Mouse (Mus musculus): ENCODE results near the gene BC005537. TPM values are rescaled to one million over a fixed set of nuclear protein-coding genes. Genes with fewer than 3 reads are reported as not detected.

Gene BC005537
- polyA plus RNA-seq (2014; fragmentation: Nextera tagmentation; extraction: Ambion mirVana): 11.1 and 19.2 TPM in 2 replicates

DNA sequence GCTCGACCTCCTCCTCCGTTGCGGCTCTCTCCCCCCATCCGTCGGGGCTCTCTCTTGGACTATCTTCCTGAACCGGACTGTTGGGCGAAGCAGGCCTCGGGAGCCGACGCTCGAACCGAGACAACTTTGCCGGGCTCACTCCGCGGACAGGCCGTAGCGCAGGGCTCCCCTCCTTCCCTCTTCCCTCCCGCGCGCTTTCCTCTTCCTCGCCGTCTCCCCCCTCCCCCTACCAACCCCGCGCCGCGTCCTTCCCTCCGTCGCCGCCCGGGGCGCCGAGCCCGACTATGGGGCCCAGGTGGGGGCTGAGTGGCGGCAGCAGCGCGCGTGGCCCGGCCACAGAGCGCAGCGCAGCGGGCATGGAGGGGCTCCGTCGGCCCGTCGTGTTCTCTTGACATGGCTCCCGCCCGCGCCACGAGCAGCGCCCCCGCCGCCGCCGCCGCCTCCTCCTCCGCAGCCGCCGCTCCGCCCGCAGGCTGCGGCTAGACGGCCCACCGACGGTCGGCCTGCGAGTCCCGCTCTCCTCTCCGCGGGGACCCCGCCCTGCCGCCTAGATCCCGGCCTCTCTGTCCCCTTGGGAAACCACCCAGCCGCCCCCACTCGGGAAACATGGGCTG is at the start of gene BC005537:
TSS of gene BC005537 (plus strand) at position 350 of the 614 bp plus-strand sequence.
- no peaks in the 10 kb centered on the region for H3K27me3 ChIP-seq (ENCODE audit: control insufficient read depth, insufficient read depth, low read length)
- H3K9me3 ChIP-seq (replicated peaks; ENCODE audit: control insufficient read depth, low read length): no peaks in the 10 kb centered on the region
- WGBS (ENCODE audit: insufficient replicate concordance): under 1% methylated on average over 54 of the region's 74 CpGs
- H3K4me1 ChIP-seq (ENCODE audit: control insufficient read depth, insufficient read depth, low read length): peaks cover 4% of the 10 kb centered on the region; the same call in 1 of the 2 replicates
- H3K4me3 ChIP-seq (ENCODE audit: low read depth, low read length): peak within 1 kb of the TSS; percentile 94
- ATAC-seq (replicated peaks; ENCODE audit: insufficient number of reproducible peaks, low FRiP score, low TSS enrichment): peak; percentile 55
- no peaks in the 10 kb centered on the region for H3K36me3 ChIP-seq (ENCODE audit: control insufficient read depth, insufficient read depth, low read length)
- peak within 1 kb of the TSS; percentile 90 for H3K4me2 ChIP-seq
- peak within 1 kb of the TSS; percentile 99 for H3K27ac ChIP-seq (ENCODE audit: low read depth, low read length)
- H3K9ac ChIP-seq (ENCODE audit: low read depth, low read length): peak within 1 kb of the TSS; percentile 97

DNA sequence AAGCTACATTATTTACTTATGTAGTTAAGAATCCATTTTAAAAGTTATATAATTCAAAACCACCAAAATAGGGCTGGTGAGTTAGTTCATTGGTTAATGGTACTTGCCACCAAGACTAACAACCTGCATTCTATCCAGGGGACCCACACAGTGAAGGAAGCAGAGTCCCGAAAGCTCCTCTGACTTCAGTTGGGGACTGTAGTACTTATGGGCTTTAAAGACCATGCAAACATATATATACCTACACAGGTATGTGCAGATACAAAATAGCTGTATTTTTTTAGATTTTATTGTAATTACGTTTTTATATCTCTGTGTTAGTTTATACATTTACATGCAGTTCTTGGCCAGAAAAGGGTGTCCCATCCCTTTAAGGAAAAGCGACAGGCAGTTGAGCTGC is 44.7 kb upstream of the BC005537 start:
- peaks cover 28% of the 10 kb centered on the region for H3K36me3 ChIP-seq (ENCODE audit: control insufficient read depth, insufficient read depth, low read length)
- no peak overlapping the region for H3K9ac ChIP-seq (ENCODE audit: low read depth, low read length)
- no peak overlapping the region for H3K27ac ChIP-seq (ENCODE audit: low read depth, low read length)
- H3K4me3 ChIP-seq (ENCODE audit: low read depth, low read length): no peak overlapping the region
- 91% methylated on average over 3 of the region's 3 CpGs for WGBS (ENCODE audit: insufficient replicate concordance)
- no peaks in the 10 kb centered on the region for H3K9me3 ChIP-seq (replicated peaks; ENCODE audit: control insufficient read depth, low read length)
- H3K27me3 ChIP-seq (ENCODE audit: control insufficient read depth, insufficient read depth, low read length): no peaks in the 10 kb centered on the region
- 0 out of 2 replicates have a peak, but pooled peaks cover 3% of the 10 kb centered on the region for H3K4me1 ChIP-seq (ENCODE audit: control insufficient read depth, insufficient read depth, low read length)
- ATAC-seq (replicated peaks; ENCODE audit: insufficient number of reproducible peaks, low FRiP score, low TSS enrichment): no peak
- H3K4me2 ChIP-seq: no peak overlapping the region

DNA sequence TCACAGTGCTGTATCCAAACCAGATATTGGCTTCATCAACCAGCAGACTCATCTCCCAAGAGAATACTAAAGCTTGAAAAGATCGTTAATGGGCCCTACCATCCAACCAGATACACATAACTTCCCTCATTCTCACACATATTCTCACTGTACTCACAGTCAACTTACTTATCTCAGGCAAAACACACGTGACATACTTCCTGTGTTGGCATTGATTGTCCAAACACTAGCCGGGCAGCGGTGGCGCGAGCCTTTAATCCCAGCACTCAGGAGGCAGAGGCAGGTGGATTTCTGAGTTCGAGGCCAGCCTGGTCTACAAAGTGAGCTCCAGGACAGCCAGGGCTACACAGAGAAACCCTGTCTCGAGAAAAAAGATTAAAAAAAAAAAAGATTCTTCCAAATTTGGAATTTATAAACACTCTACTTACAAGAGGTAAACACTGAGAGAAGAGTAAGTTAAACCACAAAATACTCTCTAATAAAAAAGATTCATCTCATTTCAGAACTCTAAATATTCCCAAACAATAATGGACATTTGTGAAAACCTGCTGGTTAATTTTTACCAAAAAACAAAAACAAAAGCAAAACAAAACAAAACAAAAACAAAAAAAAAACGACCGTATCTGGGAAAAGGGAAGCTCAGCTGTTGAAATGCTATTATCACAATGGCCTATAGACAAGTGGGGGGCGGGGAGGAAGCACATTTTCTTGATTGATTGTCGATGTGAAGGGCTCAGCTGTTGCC is 43.5 kb upstream of the BC005537 start:
- 82% methylated on average over 12 of the region's 12 CpGs for WGBS (ENCODE audit: insufficient replicate concordance)
- H3K9ac ChIP-seq (ENCODE audit: low read depth, low read length): no peak overlapping the region
- no peak overlapping the region for H3K27ac ChIP-seq (ENCODE audit: low read depth, low read length)
- no peak overlapping the region for H3K4me2 ChIP-seq
- H3K9me3 ChIP-seq (replicated peaks; ENCODE audit: control insufficient read depth, low read length): no peaks in the 10 kb centered on the region
- peaks cover 6% of the 10 kb centered on the region; the same call in 1 of the 2 replicates for H3K4me1 ChIP-seq (ENCODE audit: control insufficient read depth, insufficient read depth, low read length)
- ATAC-seq (replicated peaks; ENCODE audit: insufficient number of reproducible peaks, low FRiP score, low TSS enrichment): no peak
- H3K4me3 ChIP-seq (ENCODE audit: low read depth, low read length): no peak overlapping the region
- H3K36me3 ChIP-seq (ENCODE audit: control insufficient read depth, insufficient read depth, low read length): peaks cover 25% of the 10 kb centered on the region
- H3K27me3 ChIP-seq (ENCODE audit: control insufficient read depth, insufficient read depth, low read length): no peaks in the 10 kb centered on the region

DNA sequence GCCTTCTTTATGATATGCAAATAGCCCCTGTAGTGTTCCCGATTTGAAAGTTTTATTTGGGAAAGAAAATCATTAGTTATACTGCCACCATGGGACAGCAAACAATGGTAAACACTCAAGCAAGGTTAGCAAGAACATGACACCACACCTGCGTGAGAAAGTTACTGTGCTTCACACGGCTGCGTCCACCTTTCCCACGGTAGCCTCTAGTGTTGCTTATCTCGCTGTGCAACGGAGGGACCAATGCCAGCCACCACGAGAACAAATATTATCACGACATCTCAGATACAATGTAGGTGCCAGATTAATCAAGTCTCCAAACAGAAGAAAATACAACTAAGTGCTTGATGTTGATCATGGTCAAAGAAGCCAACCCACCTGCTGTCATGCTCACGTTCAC is 42.0 kb upstream of the BC005537 start:
- no peak overlapping the region for H3K4me3 ChIP-seq (ENCODE audit: low read depth, low read length)
- H3K4me2 ChIP-seq: no peak overlapping the region
- no peak overlapping the region for H3K9ac ChIP-seq (ENCODE audit: low read depth, low read length)
- H3K9me3 ChIP-seq (replicated peaks; ENCODE audit: control insufficient read depth, low read length): no peaks in the 10 kb centered on the region
- ATAC-seq (replicated peaks; ENCODE audit: insufficient number of reproducible peaks, low FRiP score, low TSS enrichment): no peak
- H3K4me1 ChIP-seq (ENCODE audit: control insufficient read depth, insufficient read depth, low read length): peaks cover 6% of the 10 kb centered on the region; the same call in 1 of the 2 replicates
- 86% methylated on average over 10 of the region's 10 CpGs for WGBS (ENCODE audit: insufficient replicate concordance)
- no peak overlapping the region for H3K27ac ChIP-seq (ENCODE audit: low read depth, low read length)
- H3K36me3 ChIP-seq (ENCODE audit: control insufficient read depth, insufficient read depth, low read length): peaks cover 17% of the 10 kb centered on the region
- no peaks in the 10 kb centered on the region for H3K27me3 ChIP-seq (ENCODE audit: control insufficient read depth, insufficient read depth, low read length)

DNA sequence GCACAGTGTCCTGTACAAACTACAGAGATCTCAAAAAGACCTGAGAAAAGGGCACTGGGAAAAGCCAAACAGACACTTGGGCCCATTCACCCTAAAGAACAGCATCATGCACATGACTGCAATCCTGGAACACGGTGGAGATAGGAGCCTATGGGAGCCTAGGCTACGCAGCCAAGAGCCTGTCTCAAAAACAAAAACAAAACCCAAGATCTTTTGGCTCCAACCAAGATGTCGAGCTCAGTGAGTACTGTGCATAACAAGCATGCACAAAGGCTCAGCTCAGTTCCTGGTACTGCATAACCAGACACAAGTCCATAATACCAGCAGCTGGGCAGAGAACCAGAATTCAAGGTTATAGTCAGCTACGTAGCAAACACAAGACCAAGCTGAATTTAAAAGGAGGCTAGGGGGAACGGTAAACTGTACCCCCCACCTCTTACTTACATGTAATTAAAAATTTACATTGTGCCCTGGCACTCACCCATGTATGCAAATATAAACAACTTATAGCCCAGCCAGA is 41.0 kb upstream of the BC005537 start:
- H3K4me2 ChIP-seq: peak overlapping the region; percentile 58
- H3K9ac ChIP-seq (ENCODE audit: low read depth, low read length): peak overlapping the region; percentile 91
- peaks cover 17% of the 10 kb centered on the region for H3K36me3 ChIP-seq (ENCODE audit: control insufficient read depth, insufficient read depth, low read length)
- H3K4me1 ChIP-seq (ENCODE audit: control insufficient read depth, insufficient read depth, low read length): peaks cover 6% of the 10 kb centered on the region; the same call in 1 of the 2 replicates
- ATAC-seq (replicated peaks; ENCODE audit: insufficient number of reproducible peaks, low FRiP score, low TSS enrichment): no peak
- WGBS (ENCODE audit: insufficient replicate concordance): 70% methylated on average over 5 of the region's 5 CpGs
- no peaks in the 10 kb centered on the region for H3K27me3 ChIP-seq (ENCODE audit: control insufficient read depth, insufficient read depth, low read length)
- peak overlapping the region; percentile 85 for H3K4me3 ChIP-seq (ENCODE audit: low read depth, low read length)
- H3K9me3 ChIP-seq (replicated peaks; ENCODE audit: control insufficient read depth, low read length): no peaks in the 10 kb centered on the region
- no peak overlapping the region for H3K27ac ChIP-seq (ENCODE audit: low read depth, low read length)

DNA sequence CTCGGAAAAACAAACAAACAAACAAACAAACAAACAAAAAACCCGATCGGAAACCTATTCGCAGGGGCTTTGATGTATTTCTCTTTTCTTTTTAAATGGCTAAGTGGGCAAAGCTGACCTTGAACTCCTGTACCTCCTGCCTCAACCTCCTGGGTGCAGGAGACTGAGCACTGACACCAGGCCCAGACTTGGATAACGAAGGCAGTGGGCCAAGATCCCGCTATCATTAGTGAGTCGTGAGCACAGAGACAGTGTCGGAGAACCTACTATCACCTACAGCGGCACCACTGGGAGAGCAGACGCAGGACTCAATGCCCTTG is 40.4 kb upstream of the BC005537 start:
- ATAC-seq (replicated peaks; ENCODE audit: insufficient number of reproducible peaks, low FRiP score, low TSS enrichment): no peak
- 3% methylated on average over 10 of the region's 10 CpGs for WGBS (ENCODE audit: insufficient replicate concordance)

DNA sequence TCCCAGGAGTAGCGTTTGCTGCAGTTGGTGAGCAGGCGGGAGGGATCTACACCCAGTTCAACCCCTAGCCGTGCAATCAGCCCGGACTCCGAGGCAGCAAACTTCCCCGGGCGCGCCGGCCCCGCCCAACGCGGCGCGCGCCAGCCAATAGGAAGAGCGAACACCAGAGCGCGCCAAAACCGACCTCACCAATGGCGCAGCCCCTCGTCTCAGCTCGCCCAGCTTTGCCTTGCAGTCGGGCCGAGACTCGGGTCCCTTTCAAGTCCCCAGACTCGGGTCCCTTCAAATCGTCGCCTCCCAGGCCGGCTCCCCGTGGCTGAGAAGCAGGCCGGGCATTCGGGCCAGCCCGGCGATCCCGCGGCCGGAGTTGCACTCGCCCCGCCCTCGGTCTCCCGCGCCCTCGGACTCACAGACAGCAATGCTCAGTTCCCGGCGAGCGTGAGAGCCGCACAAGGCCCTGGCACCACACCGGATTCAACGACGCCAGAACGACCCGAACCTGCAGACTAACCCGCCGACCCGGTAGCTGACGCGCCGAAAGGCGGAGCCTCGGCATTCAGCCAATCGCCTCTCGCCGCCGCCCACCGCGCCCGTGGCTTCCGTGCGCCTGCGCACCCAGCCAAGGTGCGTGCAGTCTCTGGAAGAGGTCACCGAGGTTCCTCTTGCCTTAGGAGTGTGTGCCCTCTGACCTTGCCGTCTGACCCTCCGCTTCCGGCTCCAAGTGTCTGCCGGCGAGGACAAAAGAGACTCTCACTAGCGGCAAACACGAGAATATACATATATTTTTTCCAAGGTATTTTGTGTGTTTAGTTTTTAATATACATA is 39.8 kb upstream of the BC005537 start, which contains the start of gene Gmnn:
TSS of gene Gmnn (minus strand) at position 521 of the 825 bp plus-strand sequence.
- Histone ChIP-seq H3K9ac (ENCODE audit: low read depth, low read length) (peak within 1 kb of the TSS; percentile 91), H3K4me1 (ENCODE audit: control insufficient read depth, insufficient read depth, low read length) (peaks cover 6% of the 10 kb centered on the region; the same call in 1 of the 2 replicates), H3K27me3 (ENCODE audit: control insufficient read depth, insufficient read depth, low read length) (no peaks in the 10 kb centered on the region), H3K4me2 (peak within 1 kb of the TSS; percentile 58), H3K4me3 (ENCODE audit: low read depth, low read length) (peak within 1 kb of the TSS; percentile 85), H3K27ac (ENCODE audit: low read depth, low read length) (peak within 1 kb of the TSS; percentile 97), H3K36me3 (ENCODE audit: control insufficient read depth, insufficient read depth, low read length) (peaks cover 13% of the 10 kb centered on the region), H3K9me3 (replicated peaks; ENCODE audit: control insufficient read depth, low read length) (no peaks in the 10 kb centered on the region)
- under 1% methylated on average over 79 of the region's 79 CpGs for WGBS (ENCODE audit: insufficient replicate concordance)
- ATAC-seq (replicated peaks; ENCODE audit: insufficient number of reproducible peaks, low FRiP score, low TSS enrichment): peak; percentile 98

More for the DNA sequence above, 40.4 kb upstream of the BC005537 start:
- peak overlapping the region; percentile 91 for H3K9ac ChIP-seq (ENCODE audit: low read depth, low read length)
- peak overlapping the region; percentile 85 for H3K4me3 ChIP-seq (ENCODE audit: low read depth, low read length)
- no peaks in the 10 kb centered on the region for H3K27me3 ChIP-seq (ENCODE audit: control insufficient read depth, insufficient read depth, low read length)
- peaks cover 14% of the 10 kb centered on the region for H3K36me3 ChIP-seq (ENCODE audit: control insufficient read depth, insufficient read depth, low read length)
- no peaks in the 10 kb centered on the region for H3K9me3 ChIP-seq (replicated peaks; ENCODE audit: control insufficient read depth, low read length)
- peak overlapping the region; percentile 58 for H3K4me2 ChIP-seq
- peak overlapping the region; percentile 97 for H3K27ac ChIP-seq (ENCODE audit: low read depth, low read length)
- peaks cover 6% of the 10 kb centered on the region; the same call in 1 of the 2 replicates for H3K4me1 ChIP-seq (ENCODE audit: control insufficient read depth, insufficient read depth, low read length)

DNA sequence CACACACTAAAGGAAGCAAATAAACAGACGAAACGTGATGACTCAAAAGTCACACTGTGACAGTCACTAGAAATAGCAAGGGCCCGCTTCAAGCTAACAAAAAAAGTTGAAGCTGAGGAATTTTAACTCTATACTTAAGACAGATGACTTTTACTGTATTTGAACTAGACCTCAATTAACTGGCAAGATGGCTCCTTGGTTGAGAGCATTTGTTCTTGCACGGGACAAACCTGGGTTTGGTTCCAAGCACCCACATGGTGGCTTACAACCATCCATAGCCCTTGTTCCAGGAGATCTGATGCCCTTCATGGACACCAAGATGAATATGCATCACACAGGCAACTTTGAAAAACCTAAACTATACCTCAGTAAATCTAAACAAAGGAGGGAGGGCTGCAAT is 39.2 kb upstream of the BC005537 start:
- peak overlapping the region; percentile 58 for H3K4me2 ChIP-seq
- H3K36me3 ChIP-seq (ENCODE audit: control insufficient read depth, insufficient read depth, low read length): peaks cover 13% of the 10 kb centered on the region
- ATAC-seq (replicated peaks; ENCODE audit: insufficient number of reproducible peaks, low FRiP score, low TSS enrichment): no peak
- peaks cover 6% of the 10 kb centered on the region; the same call in 1 of the 2 replicates for H3K4me1 ChIP-seq (ENCODE audit: control insufficient read depth, insufficient read depth, low read length)
- H3K9me3 ChIP-seq (replicated peaks; ENCODE audit: control insufficient read depth, low read length): no peaks in the 10 kb centered on the region
- no peaks in the 10 kb centered on the region for H3K27me3 ChIP-seq (ENCODE audit: control insufficient read depth, insufficient read depth, low read length)
- H3K9ac ChIP-seq (ENCODE audit: low read depth, low read length): peak overlapping the region; percentile 91
- whole genome bisulfite sequencing (ENCODE audit: insufficient replicate concordance): 29% methylated on average over 4 of the region's 4 CpGs
- 0 out of 2 replicates have a peak overlapping the region, but pooled peaks have one; percentile 97 for H3K27ac ChIP-seq (ENCODE audit: low read depth, low read length)
- peak overlapping the region; percentile 85 for H3K4me3 ChIP-seq (ENCODE audit: low read depth, low read length)

All from heart, embryonic 11.5 days (tissue).